Mouse (Mus musculus): ENCODE data around the gene Boc. TPM values are rescaled to one million over a fixed set of nuclear protein-coding genes. Genes with fewer than 3 reads are reported as not detected.

The Boc gene
- 23.5 and 30.1 TPM in 2 replicates for polyA plus RNA-seq (2012; rRNA removed)

GRCm38 (mm10) chr16:44558471-44559329 is at the start of gene Boc:
Gene Boc, minus strand, starts transcription at chr16:44558897.
- peak; percentile 60 for DNase-seq (ENCODE audit: low spot score)

GRCm38 (mm10) chr16:44606643-44607042 is 47.9 kb upstream of the Boc start:
- DNase-seq (ENCODE audit: low spot score), result no peak

GRCm38 (mm10) chr16:44604021-44604616 is 45.4 kb upstream of the Boc start:
- no peak for DNase-seq (ENCODE audit: low spot score)

GRCm38 (mm10) chr16:44601999-44602794 is 43.5 kb upstream of the Boc start:
- no peak for DNase-seq (ENCODE audit: low spot score)

GRCm38 (mm10) chr16:44601182-44601581 is 42.5 kb upstream of the Boc start:
- no peak for DNase-seq (ENCODE audit: low spot score)

GRCm38 (mm10) chr16:44597106-44597806 is 38.6 kb upstream of the Boc start:
- no peak for DNase-seq (ENCODE audit: low spot score)

DNA sequence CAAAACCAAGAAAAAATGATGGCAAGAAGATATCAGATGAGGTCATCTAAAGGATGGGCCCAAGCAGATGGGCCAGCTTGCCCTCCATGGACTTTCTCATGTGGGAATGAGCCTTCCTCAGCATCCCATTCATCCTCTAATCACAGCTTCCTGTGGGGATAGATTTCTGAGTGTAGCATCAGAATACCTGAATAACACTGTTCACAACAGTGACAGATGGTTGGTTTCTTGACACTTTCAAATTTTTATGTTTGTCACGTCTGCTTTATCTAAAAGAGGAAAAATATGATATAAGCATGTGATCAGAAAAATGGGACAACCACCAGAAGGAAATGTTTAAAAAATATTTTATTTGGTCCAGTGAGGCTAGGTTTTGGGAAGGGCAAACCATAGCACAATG is 30.8 kb upstream of the Boc start:
- DNase-seq (ENCODE audit: low spot score), result no peak

DNA sequence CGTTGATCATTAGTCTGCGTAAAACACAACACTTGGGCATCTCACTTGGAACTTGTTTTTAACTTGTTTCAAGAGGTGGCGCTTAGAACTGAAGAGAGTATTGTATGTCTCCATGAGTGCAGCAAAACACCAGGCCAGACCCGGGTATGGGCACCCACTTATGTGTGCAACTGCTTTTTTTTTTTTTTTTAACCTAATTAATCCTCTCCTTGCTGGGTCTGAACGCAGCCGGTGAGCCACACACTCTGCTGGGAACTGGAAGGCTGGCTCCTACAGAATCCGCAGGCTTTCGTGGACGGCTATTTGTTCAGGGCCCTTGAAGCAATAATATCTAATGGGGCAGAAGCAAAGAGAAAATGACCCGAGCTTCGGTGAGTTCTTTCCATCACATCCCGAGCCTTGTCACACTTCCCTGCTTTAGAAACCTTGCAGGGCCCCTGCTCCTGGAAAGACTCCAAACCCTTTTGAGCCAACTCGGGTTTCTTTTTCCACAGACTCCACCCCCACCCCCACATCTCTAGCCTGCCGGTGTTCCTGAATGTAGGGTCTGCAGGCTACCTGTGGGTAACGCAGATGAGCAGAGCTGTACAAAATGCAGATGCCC is 20.8 kb upstream of the Boc start:
- DNase-seq (ENCODE audit: low spot score), result no peak

DNA sequence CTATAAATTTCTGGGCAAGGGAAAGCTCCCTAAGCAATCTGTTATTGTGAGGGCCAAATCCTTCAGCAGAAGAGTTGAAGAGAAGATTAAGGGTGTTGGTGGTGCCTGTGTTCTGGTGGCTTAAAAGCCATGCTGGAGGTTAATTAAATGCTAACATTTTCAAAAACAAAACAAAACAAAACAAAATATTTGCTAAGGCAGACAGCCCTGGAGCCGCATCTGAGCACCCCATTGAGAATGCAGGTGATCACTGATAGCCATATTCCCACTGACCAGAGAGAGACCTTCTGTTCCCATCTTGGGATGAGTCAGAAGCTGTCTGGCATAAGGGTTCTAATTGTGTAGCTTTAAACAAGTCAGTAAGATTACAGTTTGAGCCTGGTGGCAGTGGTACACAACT is 19.9 kb upstream of the Boc start:
- DNase-seq (ENCODE audit: low spot score), result no peak

DNA sequence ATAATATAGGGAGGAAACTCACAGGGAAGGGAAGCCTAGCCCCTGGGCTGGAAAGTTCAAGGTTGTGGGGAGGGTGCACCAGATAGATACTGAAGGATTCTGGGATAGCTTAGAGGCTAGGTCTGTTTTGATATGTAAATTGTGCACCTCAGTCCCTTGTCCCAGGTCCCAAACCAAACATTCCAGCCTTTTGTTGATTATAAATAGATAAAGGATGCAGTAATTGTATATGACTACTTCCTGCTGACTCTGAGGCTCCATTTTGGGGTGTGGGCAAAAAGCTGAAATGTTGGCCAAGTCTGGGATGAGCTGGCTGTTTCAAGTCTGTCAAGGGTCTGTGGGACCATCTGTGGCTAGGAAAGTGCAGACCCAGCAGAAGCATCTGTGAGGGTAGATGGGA is 9.4 kb upstream of the Boc start:
- no peak for DNase-seq (ENCODE audit: low spot score)

DNA sequence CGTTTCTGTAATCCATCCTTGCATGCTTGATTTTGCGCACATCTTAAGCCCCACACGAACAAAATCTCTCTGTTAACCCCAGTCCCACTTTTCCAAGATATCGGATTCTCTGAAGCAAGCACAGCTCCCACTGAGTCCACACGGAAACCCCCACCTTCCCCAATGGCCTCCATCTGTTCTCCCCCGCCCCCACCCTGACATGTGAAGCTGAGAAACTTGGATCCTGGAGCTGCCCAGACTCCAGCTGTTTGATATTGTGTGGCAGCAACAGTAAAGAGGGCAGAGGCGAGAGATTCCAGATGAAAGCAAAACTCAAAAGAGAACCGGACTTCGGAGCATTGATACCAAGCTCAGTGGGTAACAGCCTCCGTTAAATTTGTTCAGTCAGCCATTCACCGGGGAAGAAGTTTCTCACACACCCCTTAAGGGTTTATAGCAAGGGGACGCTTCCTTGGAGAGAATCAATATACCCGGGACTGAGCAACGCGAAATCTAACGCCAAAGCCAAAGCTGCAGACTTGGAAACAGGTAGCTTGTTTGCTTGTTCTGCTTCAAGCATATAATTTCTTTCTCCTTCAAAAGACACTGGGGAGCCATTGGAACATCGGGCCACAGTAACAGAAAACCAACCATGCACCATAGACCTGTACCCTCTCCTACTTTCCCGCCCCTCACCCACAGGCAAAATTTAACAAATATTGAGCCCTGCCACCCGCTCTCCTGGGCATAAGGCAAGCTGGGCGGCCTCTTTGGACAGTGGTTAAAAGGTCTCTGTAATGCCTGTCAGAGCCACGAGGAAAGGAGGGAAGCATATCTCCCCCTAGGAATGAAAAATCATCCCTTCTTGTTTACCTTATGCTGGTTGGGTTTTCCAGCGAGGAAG is 6.9 kb upstream of the Boc start:
- no peak for DNase-seq (ENCODE audit: low spot score)

DNA sequence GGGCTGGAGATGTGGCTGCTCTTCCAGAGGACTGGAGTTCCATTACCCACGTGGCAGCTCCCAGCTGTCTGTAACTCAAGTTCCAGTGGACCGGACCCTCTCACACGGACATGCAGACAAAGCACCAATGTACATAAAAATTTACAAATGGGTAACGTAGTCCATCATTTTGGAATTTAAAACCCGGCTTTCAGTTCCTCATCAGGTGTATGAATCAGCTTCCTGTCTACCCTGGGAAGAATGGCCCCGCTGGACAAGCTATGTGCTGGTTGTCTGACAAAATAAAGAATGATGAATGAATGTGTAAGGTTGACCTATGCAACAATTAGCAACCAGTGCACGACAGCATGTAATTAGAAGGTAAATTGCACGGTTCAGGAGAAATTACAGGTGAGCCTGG is 5.7 kb upstream of the Boc start:
- no peak for DNase-seq (ENCODE audit: low spot score)

DNA sequence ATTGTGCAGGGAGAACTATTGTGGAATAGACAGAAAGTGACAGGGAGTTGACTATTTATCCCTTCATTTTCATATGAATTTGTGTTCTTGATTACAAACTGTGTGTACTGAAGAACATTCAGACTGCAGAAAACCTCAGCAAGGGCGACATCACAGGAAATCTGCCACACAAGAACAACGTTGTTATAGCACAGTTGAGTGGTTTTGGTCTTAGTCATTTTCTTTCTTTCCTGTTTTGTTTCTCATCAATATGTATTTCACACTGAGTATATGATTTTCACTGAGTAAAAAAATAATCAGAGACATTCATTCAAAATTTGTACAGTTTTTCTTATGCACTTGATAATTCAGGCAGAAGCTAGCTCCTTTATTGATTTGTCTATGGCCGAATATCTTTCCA is 3.4 kb upstream of the Boc start:
- no peak for DNase-seq (ENCODE audit: low spot score)

GRCm38 (mm10) chr16:44560214-44560613 is 1.5 kb upstream of the Boc start:
- DNase-seq (ENCODE audit: low spot score), result no peak

GRCm38 (mm10) chr16:44559330-44559695 is 616 bp upstream of the Boc start:
- DNase-seq (ENCODE audit: low spot score), result no peak

- peak; percentile 77 for DNase-seq (ENCODE audit: low spot score)
Observed at GRCm38 (mm10) chr16:44557661-44558470, 831 bp downstream of the Boc start.

GRCm38 (mm10) chr16:44557084-44557483 is 1.6 kb downstream of the Boc start:
- no peak for DNase-seq (ENCODE audit: low spot score)

- no peak for DNase-seq (ENCODE audit: low spot score)
Observed at GRCm38 (mm10) chr16:44555791-44556709, 2.6 kb downstream of the Boc start.

- no peak for DNase-seq (ENCODE audit: low spot score)
Observed at GRCm38 (mm10) chr16:44553861-44554260, 4.8 kb downstream of the Boc start.
